Mouse (Mus musculus): ENCODE results near the gene Mpz.
"Not testable (repeated sequence)": the region's sequence is repeated elsewhere in the genome, so short reads cannot be mapped to it uniquely, and the experiment has no call there.

The Mpz gene

DNA sequence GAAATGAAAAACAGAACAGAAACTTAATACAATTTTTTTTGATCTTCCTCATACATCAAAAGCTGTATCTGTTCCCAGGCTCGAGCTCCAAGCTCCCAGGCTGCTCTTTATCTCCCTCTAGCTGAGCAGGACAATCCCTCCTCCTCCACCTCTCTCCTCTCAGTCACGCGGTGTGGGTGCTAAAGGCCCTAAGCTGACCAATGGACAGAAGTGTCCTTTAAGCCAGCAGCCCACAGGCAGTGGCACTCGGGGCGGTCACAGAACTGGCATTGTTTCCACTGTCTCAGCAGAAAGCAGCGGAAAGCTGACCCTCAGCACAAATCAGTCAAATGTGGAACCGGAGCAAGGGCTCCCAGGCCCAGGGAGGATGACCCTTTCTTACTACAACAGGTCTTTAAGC, 21.3 kb upstream of the Mpz start:
- no peak for DNase-seq (ENCODE audit: low read depth, low spot score)

DNA sequence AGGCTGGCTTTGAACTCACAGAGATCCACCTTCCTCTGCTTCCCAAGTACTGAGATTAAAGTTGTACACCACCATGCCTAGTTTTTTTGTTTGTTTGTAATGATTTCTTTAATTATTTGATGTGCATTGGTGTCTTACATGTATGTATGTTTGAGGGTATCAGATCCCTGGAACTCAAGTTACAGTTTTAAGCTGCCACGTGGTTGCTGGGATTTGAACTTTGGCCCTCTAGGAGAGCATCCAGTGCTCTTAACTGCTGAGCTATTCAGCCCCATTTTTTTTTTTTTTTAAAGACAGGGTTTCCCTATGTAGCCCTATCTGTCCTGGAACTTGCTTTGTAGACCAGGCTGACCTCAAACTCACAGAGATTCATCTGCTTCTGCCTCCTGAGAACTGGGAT, 19.5 kb upstream of the Mpz start:
- no peak for DNase-seq (ENCODE audit: low read depth, low spot score)

DNA sequence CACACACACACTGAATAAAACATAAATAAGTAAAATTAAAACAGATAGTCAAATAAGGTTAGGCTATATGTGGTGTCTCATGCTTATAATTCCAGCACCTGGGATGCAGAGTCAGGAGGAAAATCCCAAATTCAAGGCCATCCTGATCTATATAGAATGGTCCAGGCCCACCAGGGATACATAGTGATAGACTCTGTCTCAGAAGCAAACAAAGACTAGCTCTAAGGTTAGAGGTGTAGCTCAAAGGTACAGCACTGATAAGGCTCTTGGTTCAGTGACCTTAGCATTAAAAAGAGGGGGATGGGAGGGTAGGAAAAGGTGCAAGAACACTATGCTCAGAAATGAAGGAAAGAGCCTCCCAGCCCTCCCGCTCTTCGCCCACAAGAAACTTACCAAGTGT, 14.9 kb upstream of the Mpz start:
- DNase-seq (ENCODE audit: low read depth, low spot score), result no peak

DNA sequence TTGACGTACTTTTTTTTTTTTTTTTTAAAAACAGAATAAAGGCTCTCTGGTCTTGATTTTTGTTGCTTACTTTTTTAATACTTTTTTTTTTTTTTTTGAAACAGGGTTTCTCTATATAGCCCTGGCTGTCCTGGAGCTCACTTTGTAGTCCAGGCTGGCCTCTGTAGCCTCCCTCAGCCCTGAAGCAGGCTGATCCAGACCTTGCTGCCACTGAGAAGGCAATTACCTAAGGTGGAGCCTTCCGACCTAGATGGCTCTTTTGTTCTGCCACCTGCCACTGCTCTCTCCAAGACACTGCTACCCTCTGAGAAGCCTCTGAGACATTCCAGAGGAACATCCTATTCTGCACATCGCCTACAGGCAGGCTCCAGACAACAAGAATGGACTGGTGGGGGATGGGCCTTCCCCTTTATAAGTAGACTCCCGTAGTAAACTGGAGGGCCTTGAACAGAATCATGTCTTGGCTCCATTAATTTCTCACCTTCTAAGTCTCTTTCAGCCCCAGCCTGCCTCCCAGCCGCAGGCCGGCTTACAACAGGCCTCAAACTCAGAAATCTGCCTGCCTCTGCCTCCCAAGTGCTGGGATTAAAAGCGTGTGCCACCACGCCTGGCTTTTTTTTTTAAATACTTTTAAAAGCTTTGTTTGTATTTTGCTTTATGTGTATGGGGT, 12.9 kb upstream of the Mpz start:
- DNase-seq (ENCODE audit: low read depth, low spot score), result not testable (repeated sequence)

DNA sequence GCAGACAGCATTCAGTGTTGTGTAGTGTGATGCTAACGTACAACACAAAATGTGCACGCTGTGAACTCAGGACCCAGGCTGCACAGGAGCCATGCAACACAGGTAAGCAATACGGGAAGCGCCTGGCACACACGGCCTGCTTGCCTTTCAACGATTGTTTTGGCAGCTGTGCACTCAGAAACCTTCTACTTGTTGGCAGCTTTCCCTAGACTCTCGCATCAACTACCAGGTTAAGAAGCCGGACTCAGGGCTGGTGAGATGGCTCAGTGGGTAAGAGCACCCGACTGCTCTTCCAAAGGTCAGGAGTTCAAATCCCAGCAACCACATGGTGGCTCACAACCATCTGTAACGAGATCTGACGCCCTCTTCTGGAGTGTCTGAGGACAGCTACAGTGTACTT, 7.5 kb upstream of the Mpz start:
- DNase-seq (ENCODE audit: low read depth, low spot score), result not testable (repeated sequence)

DNA sequence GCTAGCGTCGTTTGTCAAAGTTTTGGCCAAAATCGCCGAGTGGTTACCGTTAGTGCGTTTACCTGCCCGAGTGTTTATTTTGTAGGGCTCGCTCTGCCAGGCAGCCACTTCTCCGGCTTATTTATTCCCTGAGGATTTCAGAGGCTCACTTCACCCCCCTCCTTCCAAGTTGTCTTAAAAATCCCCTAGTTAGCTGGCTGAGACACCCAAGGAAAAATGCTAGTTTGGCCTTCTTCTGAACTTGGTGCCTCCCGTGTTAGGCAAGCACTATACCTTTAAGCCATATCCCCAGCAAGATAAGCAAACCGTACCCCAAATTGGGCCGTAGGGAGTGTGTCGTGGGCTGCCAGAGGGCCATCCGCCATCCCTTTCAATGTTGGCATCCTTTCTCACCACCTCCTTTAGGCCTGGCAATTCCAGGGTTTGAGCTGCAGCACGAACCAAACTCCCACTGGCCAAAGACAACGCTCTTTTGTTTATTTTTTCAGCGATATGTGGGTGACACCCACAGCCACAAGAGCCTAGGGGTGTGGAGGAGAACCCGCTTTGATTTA, 404 bp downstream of the Mpz start:
- DNase-seq (ENCODE audit: low read depth, low spot score), result no peak

DNA sequence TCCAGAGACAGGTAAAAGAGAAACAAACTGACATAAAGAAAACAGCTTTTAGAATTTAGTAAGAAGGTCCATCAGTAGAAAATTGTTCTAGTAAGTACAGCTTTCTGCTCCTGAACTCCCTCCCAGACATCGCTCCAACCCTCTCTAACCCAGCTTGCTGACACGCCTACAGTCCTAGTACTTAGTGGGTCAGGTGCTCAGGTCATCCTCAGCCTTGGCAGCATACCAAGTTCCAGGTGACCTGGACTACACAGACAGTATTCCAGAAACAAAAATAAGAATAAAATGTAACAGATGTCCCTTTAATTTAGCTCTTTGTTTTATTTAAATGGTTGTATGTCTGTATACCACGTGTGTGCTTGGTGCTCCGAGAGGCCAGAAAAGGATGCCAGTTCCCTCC, 1.5 kb downstream of the Mpz start:
- DNase-seq (ENCODE audit: low read depth, low spot score), result no peak

DNA sequence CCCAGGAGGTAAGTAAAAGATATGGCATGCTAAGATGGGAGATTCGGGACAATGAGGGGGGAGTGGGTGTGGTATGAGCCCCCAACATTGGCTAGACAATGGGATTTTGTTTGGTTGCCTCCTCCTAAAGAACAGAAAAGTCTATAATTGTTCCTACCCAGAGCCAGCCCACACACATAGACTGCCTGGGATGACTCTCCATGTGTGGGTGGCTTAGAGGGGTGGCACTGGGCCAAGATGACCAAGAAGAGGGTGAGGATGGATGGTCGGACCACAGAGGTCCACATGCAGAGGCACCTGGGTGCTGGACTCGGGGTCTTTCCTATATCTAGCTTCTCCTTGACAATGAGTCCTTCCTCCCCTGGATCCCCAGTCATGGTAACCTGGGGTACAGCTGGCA, 6.1 kb downstream of the Mpz start:
- no peak for DNase-seq (ENCODE audit: low read depth, low spot score)

DNA sequence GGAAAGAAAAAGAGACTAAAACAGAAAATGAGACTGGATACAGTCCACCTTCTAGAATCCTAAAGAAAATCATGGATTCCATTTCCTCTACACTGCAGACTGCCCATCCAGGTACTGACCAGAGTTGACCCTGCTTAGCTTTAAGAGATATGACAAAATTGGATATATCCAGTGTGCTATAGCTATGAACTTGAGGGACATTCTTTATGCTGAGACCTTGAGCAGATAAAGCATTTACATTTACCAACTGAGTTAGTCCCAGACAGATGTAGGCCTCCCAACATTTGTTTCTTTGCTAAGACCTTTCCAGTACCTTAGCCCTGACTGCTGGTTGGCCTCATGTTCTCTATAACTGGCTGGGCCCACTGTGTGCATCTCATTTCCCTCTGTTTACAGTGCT, 7.5 kb downstream of the Mpz start:
- no peak for DNase-seq (ENCODE audit: low read depth, low spot score)

DNA sequence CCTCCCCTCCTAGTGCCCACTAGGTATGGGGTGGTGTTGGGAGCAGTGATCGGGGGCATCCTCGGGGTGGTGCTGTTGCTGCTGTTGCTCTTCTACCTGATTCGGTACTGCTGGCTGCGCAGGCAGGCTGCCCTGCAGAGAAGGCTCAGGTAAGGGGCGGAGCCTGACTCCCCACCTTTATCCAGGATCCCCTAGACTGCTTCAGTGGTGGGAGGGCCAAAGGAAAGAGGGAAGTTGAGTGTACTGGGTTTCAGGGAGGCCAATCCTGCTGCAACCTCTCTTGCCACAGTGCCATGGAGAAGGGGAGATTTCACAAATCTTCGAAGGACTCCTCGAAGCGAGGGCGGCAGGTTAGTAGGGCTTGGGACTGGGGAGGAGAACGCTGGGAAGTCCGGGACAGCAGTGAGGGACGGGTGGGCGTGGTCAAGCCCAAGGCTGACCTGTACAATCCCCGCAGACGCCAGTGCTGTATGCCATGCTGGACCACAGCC, 9.0 kb downstream of the Mpz start:
- no peak for DNase-seq (ENCODE audit: low read depth, low spot score)

DNA sequence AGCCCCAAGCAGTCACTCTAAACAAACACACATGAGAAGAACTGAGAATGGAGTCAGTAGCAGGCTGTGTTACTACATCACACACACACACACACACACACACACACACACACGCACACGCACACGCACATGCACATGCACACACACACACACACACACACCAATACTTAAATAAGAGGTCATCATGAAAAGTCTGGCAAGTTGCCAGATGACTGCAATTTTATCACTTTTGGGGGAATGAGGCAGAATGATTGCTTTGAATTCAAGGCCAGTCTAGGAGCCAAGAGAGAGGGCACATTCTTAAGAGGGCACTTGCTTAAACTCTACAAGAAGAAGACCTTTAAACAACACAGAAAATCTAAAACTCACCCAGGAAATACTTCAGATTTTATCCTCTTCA, 12.0 kb downstream of the Mpz start:
- DNase-seq (ENCODE audit: low read depth, low spot score), result no peak

DNA sequence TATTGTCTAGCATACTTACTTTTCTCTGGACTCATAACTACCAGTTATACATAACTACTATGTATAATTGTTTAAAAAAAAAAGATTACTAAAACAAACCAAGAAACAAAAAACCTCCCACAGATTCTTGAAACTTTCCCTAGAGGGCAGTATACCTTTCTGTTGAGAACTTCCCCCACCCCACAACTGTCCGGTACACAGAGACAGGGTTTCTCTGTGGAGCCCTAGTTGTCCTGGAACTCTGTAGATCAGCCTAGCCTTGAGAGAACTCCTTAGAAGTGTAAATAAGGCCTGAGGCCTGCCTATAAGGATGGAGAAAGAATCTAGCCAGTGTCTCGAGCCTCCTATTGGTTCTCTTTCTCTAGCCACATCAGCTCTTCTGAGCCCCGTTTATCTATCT, 13.7 kb downstream of the Mpz start:
- no peak for DNase-seq (ENCODE audit: low read depth, low spot score)

DNA sequence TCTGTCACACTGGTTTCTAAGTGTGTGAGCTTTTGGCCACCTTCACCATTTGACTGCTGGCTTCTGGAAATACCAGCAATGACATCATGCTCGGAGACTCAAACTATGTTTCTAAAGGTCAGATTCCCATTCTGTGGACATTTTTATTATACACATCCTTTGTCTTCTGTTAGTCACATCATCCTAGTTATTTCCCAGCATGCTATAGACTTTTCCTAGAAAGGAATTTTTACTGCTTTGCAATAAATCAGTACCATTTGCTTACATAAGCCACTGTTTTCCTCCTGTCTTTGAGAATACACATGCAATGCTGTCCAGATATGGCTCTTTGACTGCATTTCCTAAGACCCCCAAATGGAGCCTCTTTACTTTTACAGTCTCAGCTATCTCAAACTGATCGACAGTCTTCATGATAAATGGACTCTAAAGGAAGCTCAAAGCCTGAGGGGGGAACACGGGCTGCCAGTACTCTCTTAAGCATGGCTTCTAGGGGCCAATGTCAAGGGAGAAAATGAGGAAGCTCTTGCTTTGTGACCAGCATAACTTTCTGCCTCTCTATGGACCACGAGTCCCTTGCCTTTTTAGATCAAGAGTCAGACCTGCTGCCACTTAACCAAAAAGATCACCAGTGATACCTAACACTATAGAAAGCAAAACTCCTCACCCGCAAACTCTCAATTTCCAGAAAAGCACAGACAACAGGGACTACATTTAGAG, 15.3 kb downstream of the Mpz start:
- DNase-seq (ENCODE audit: low read depth, low spot score), result no peak

DNA sequence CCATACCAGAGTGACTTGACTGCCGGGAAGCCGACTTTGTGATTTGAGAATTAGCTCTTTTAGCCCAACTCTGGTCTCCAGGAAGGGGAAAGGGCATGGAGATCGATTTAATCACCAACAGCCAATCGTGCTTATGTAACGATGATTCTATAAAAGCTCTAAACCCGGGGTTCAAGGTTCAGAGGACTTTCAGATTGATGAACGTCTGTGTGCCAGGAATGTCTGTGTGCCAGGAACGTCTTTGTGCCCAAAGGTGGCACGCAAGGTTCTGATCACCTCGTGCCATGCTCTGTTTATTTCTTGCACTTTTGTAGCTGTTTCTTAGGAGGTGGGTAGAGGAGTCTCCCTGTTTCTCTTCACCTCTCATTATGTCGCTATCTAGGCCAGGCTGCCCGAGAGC, 18.4 kb downstream of the Mpz start:
- no peak for DNase-seq (ENCODE audit: low read depth, low spot score)

DNA sequence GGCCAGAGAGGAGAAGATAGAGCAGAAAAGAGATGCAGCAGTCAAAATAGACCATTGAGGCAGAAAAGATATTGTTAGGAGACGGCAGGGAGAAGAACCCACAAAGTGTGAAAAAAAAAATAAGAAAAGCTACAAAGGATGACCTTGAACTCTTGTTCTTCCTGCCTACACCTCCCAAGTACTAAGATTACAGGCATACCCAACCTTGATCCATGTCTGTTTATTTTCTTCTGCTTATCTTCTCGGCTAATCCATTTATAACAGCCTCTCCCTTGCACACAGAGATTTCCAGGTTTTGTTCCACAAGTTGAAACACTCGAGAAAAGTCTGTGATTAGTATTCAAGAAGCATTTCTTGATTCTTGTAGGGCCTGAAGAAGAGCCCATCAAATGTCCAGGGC, 19.4 kb downstream of the Mpz start:
- DNase-seq (ENCODE audit: low read depth, low spot score), result no peak

DNA sequence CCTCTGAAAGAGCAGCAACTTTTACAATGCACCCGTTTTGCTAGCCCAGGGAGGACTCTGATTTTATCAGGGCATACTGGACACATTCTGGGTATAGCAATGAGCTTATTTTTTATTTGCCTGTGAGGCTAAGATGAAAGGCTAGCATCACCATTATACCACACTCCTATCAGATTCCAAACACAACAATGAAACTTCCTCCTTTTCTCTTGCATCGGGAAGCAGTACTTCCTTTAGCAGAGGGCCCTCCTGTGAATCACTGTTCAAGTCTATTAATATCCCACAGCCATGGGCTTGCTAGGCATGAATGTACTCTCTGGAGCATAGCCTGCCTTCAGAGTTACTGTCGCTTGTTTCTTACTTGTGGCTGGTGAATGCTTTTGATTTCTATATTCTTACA, 20.6 kb downstream of the Mpz start:
- no peak for DNase-seq (ENCODE audit: low read depth, low spot score)

DNA sequence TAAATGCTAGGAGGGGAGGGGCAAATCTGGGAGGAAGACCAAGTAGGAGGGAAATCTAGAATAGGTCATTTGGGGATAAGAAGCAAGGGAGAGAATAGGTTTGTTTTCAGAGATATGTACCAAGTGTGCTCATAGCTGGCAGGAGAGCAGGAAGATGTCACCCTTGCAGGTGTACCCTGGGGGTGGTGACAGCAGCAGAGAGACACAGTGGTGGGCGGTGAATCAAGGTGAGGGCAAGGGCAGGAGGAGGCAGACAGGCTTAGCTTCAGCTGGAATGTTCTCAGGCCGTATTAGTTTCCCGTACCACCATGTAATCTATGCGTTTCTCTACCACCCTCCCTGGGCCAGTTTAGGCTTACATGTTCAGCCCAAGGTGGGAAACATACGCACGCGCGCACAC, 22.3 kb downstream of the Mpz start:
- no peak for DNase-seq (ENCODE audit: low read depth, low spot score)

DNA sequence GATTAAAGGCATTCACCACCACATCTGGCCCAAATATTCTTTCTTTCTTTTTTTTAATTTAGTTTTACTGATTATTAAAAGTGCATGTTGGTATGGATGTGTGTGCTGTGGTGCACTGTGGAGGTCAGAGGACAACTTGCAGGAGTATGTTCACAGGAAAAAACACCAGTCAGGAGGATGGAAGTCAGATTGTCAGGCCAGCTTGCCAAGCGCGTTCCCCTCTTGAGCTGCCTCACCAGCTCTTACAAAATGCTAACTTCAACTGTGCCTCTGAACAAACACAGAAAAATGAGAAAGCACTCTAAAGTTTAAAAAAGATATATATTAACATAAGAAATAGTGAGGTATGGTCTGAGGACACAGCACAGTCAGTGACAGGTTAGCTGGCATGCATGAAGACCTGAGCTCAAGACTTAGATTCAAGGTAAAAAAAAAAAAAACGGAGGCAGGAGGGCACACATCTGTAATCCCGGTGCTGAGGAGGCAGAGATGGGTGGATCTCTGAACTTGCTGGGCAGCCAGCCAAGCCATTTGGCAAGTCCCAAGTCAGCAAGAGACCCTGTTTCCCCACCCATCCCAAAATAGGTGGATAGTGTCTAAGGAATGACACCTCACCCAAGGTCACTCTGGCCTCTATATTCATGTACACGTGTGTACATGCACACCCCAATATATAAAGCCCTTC, 29.1 kb downstream of the Mpz start:
- DNase-seq (ENCODE audit: low read depth, low spot score), result no peak

DNA sequence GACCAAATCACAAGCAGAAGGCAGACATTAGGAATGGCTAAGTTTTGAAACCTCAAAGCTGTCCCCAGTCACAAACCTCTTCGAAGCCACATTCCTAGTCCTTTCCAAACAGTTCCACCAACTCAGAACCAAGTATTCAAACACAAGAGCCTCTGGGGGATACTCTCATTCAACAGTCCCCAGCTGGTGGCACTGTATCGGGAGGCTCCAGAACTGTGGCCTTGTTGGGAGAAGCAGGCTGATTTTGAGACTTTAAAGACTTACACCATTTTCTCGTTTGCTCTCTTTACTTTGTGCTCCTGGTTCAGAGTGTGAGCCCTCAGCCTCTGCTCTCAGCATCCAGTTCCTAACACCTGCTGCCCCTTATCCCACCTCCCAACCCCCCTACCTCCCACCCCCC, 32.5 kb downstream of the Mpz start:
- no peak for DNase-seq (ENCODE audit: low read depth, low spot score)

DNA sequence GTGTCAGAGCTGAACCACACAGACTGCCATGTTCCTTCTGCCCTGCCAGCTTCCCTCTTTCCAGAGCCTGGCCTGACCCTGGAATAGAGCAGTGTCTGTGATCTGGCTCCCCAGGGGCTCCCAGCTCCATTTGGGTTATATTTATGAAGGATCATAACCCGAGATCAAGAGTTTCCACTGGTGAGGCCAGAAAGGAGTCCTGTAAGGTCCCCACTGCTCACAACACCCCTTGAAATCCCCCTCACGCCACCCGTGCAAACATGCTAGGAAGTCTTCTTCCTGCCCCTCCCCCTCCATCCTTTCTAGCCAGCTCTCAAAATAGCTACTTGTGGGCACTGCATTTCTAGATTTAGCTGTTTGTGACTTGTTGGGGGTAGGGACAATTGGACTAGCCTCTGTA, 33.1 kb downstream of the Mpz start:
- no peak for DNase-seq (ENCODE audit: low read depth, low spot score)

DNA sequence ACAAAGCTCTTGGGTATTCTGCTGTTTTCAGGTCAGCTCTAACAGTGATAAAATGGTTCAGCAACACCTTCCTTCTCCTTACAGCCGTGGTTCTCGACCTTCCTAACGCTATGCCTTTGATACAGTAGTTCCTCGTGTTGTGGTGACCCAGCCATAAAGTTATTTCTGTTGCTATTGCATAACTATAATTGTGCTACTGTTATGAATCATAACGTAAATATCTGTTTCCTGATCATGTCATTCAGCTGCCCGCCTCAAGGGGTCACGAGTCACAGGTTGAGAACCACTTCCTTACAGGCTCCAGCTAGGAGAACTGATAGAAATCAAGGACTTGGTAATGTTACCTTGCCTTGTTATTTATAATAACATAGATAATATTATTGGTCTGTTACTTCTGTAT, 33.8 kb downstream of the Mpz start:
- DNase-seq (ENCODE audit: low read depth, low spot score), result no peak

DNA sequence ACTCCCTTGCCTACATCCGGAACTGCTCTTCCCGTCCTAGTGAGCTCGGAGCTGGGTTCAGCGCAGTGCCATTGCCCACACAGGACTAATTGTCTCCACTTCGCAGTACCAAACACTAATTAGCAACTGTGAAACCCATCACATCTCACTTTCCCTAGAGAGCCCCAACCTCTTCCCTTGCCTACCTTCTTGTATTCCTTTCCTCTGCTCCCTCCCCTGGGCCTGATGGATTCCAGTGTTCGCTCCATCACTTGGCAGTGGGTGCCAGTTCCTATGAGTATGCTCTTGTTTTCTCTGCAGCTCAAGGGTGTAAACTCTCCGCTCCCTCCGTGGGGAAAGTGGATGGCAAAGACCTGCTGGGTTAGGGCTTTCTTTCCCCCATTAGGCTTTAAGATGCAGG, 35.1 kb downstream of the Mpz start:
- no peak for DNase-seq (ENCODE audit: low read depth, low spot score)
